Mouse (Mus musculus) G1E (cell line): Measurements from ENCODE around the gene Plcl2. TPM values are rescaled to one million over a fixed set of nuclear protein-coding genes. Genes with fewer than 3 reads are reported as not detected.
"Not testable (repeated sequence)": the region's sequence is repeated elsewhere in the genome, so short reads cannot be mapped to it uniquely, and the experiment has no call there.

Experiments
- ATAC-seq: 2 replicates; pipeline ENCODE4 v1.8.0; 2016; ENCODE audit warnings: mild to moderate bottlenecking; ENCODE audit not compliant: insufficient number of reproducible peaks, poor library complexity, low FRiP score, severe bottlenecking; ENCODE audit errors: extremely low read depth
- DNase-seq: peaks from one replicate; pipeline ENCODE4 v3.0.0; 2012; ENCODE audit warnings: low spot score
- H3K27me3 ChIP-seq: 2 replicates; pipeline ENCODE4 v1.6.1; 2012; ENCODE audit warnings: mild to moderate bottlenecking, low read length, inconsistent platforms; ENCODE audit not compliant: insufficient read depth
- H3K36me3 ChIP-seq: replicated peaks from 2 replicates; pipeline ENCODE3; 2012; ENCODE audit warnings: mild to moderate bottlenecking, inconsistent platforms
- H3K4me1 ChIP-seq: 2 replicates; pipeline ENCODE4 v1.6.1; 2012; ENCODE audit warnings: low read depth, low read length, inconsistent platforms, mixed read lengths; ENCODE audit not compliant: insufficient read depth
- H3K4me3 ChIP-seq: 2 replicates; pipeline ENCODE4 v1.5.1; 2012; ENCODE audit warnings: low read depth, mild to moderate bottlenecking, inconsistent platforms, low read length, moderate library complexity, mixed read lengths
- H3K9me3 ChIP-seq: replicated peaks from 2 replicates; pipeline ENCODE4 v1.6.1; 2012; ENCODE audit warnings: inconsistent platforms
- CTCF ChIP-seq: IDR thresholded peaks from 2 replicates; pipeline ENCODE4 v1.5.1; 2012; ENCODE audit warnings: low read depth, low read length, inconsistent platforms, mixed read lengths
- GATA1 ChIP-seq: IDR thresholded peaks from 2 replicates; pipeline ENCODE4 v1.6.1; 2012; ENCODE audit warnings: borderline replicate concordance, low read length, inconsistent platforms, mixed read lengths
- GATA2 ChIP-seq: IDR thresholded peaks from 2 replicates; pipeline ENCODE4 v1.6.1; 2012; ENCODE audit warnings: low read depth, low read length, inconsistent platforms, borderline replicate concordance
- POLR2AphosphoS5 ChIP-seq: IDR thresholded peaks from 2 replicates; pipeline ENCODE4 v1.6.1; 2012; ENCODE audit warnings: low read depth, low read length, inconsistent platforms; ENCODE audit not compliant: insufficient replicate concordance
- TAL1 ChIP-seq: conservative IDR thresholded peaks from 2 replicates; pipeline ENCODE4 v1.6.1; 2012; ENCODE audit warnings: low read depth, low read length, inconsistent platforms, mixed read lengths
- polyA plus RNA-seq: library from polyadenylated mRNA; stranded (reverse); fragments of >175 nt; gene quantifications from 2 replicates; pipeline ENCODE4 v1.2.3, GENCODE M21; 2012
- total RNA-seq, 2 experiments: library from RNA; stranded (forward) in 1 of 2; stranded (reverse) in 1 of 2; fragments of 200-1000 nt in 1 of 2; fragments of >200 nt in 1 of 2; fragmentation: Nextera tagmentation in 1 of 2; gene quantifications; 2 replicates each; pipeline ENCODE4 v1.2.3; 2014 to 2017

Gene Plcl2
- total and polyA plus RNA-seq, 3 experiments = 0.22 to 13.7 TPM; not detected in 1

GRCm38 (mm10) chr17:50525821-50526220, 16.6 kb downstream of the Plcl2 start:
- H3K27me3 ChIP-seq = no peaks in the 10 kb centered on the region
- ATAC-seq (no peak), DNase-seq (no peak)
- no peak for TF ChIP-seq POLR2AphosphoS5
- no peak for TF ChIP-seq GATA2
- no peak for TF ChIP-seq CTCF
- TF ChIP-seq GATA1 = no peak
- no peak for TF ChIP-seq TAL1
- H3K4me1 ChIP-seq = no peaks in the 10 kb centered on the region
- H3K4me3 ChIP-seq = no peak overlapping the region
- H3K9me3 ChIP-seq = peaks cover 40% of the 10 kb centered on the region
- H3K36me3 ChIP-seq = no peaks in the 10 kb centered on the region

GRCm38 (mm10) chr17:50530089-50530488, 20.9 kb downstream of the Plcl2 start:
- H3K4me3 ChIP-seq = no peak overlapping the region
- peaks cover 30% of the 10 kb centered on the region for H3K9me3 ChIP-seq
- DNase-seq (no peak), ATAC-seq (no peak)
- no peaks in the 10 kb centered on the region for H3K4me1 ChIP-seq
- H3K27me3 ChIP-seq = no peaks in the 10 kb centered on the region
- no peaks in the 10 kb centered on the region for H3K36me3 ChIP-seq
- TF ChIP-seq GATA1 (no peak), TAL1 (no peak), CTCF (no peak), POLR2AphosphoS5 (no peak), GATA2 (no peak)

- not testable (repeated sequence) for DNase-seq, H3K27me3 ChIP-seq, ATAC-seq, H3K4me3 ChIP-seq, H3K36me3 ChIP-seq, H3K4me1 ChIP-seq
- peaks cover 17% of the 10 kb centered on the region for H3K9me3 ChIP-seq
These were observed 25.7 kb downstream of the Plcl2 start for GRCm38 (mm10) chr17:50534889-50535288.

GRCm38 (mm10) chr17:50536409-50537194, 27.4 kb downstream of the Plcl2 start:
- ATAC-seq (no peak), DNase-seq (no peak)

GRCm38 (mm10) chr17:50537786-50538185, 28.6 kb downstream of the Plcl2 start:
- Histone ChIP-seq H3K4me1 (no peaks in the 10 kb centered on the region), H3K4me3 (no peak overlapping the region), H3K27me3 (no peaks in the 10 kb centered on the region), H3K9me3 (peaks cover 11% of the 10 kb centered on the region), H3K36me3 (no peaks in the 10 kb centered on the region)
- TF ChIP-seq GATA2 = no peak
- TF ChIP-seq POLR2AphosphoS5 = no peak
- TF ChIP-seq TAL1 = no peak
- no peak for TF ChIP-seq GATA1
- no peak for TF ChIP-seq CTCF
- DNase-seq (no peak), ATAC-seq (no peak)

More at GRCm38 (mm10) chr17:50536409-50537194, 27.4 kb downstream of the Plcl2 start:
- no peaks in the 10 kb centered on the region for H3K4me1 ChIP-seq
- no peaks in the 10 kb centered on the region for H3K27me3 ChIP-seq
- no peak for TF ChIP-seq CTCF
- TF ChIP-seq GATA2 = no peak
- TF ChIP-seq POLR2AphosphoS5 = no peak
- no peak for TF ChIP-seq TAL1
- no peak for TF ChIP-seq GATA1
- H3K4me3 ChIP-seq = no peak overlapping the region
- H3K9me3 ChIP-seq = peaks cover 14% of the 10 kb centered on the region
- no peaks in the 10 kb centered on the region for H3K36me3 ChIP-seq

- Histone ChIP-seq H3K4me1 (no peaks in the 10 kb centered on the region), H3K27me3 (no peaks in the 10 kb centered on the region), H3K36me3 (no peaks in the 10 kb centered on the region), H3K4me3 (no peak overlapping the region), H3K9me3 (peaks cover 9% of the 10 kb centered on the region)
- DNase-seq = no peak
- no peak for ATAC-seq
- TF ChIP-seq CTCF (no peak), TAL1 (no peak), GATA1 (no peak), POLR2AphosphoS5 (no peak), GATA2 (no peak)
These were observed 35.7 kb downstream of the Plcl2 start for GRCm38 (mm10) chr17:50544860-50545259.
